Mouse (Mus musculus) neural tube, embryonic 15.5 days (tissue): Measurements from ENCODE around the gene Castor1. TPM values are rescaled to one million over a fixed set of nuclear protein-coding genes. Genes with fewer than 3 reads are reported as not detected.

Experiments used
- ATAC-seq: fragments of 200-750 bp; cut with Nextera tagmentation; 2 replicates; pipeline ENCODE4 v1.8.0; 2017; ENCODE audit warnings: mild to moderate bottlenecking, moderate TSS enrichment, moderate library complexity; ENCODE audit not compliant: low FRiP score
- H3K27ac ChIP-seq: fragments of 300-500 bp; sonication (generic); replicated peaks from 2 replicates; pipeline ENCODE4 v1.5.1; 2015; ENCODE audit warnings: mild to moderate bottlenecking, inconsistent platforms
- H3K27me3 ChIP-seq: fragments of 300-500 bp; sonication (generic); replicated peaks from 2 replicates; pipeline ENCODE4 v1.6.1; 2015; ENCODE audit warnings: inconsistent platforms
- H3K36me3 ChIP-seq: fragments of 300-500 bp; sonication (generic); 2 replicates; pipeline ENCODE4 v1.6.1; 2015; ENCODE audit warnings: inconsistent platforms
- H3K4me1 ChIP-seq: fragments of 300-500 bp; sonication (generic); 2 replicates; pipeline ENCODE4 v1.6.1; 2015; ENCODE audit warnings: inconsistent platforms
- H3K4me2 ChIP-seq: fragments of 300-500 bp; sonication (generic); 2 replicates; pipeline ENCODE4 v1.6.1; 2015; ENCODE audit warnings: inconsistent platforms, mild to moderate bottlenecking, moderate library complexity
- H3K4me3 ChIP-seq: fragments of 300-500 bp; sonication (generic); replicated peaks from 2 replicates; pipeline ENCODE4 v1.5.1; 2015; ENCODE audit warnings: mild to moderate bottlenecking, inconsistent platforms
- H3K9ac ChIP-seq: fragments of 300-500 bp; sonication (generic); replicated peaks from 2 replicates; pipeline ENCODE4 v1.6.1; 2015; ENCODE audit warnings: mild to moderate bottlenecking, inconsistent platforms
- H3K9me3 ChIP-seq: fragments of 300-500 bp; sonication (generic); replicated peaks from 2 replicates; pipeline ENCODE4 v1.6.1; 2016; ENCODE audit warnings: inconsistent platforms
- WGBS: fragments of 180-500 bp; shearing (Covaris S2); methylation state at CpG from one replicate; pipeline ENCODE4 v1.1.7; 2015; ENCODE audit warnings: mixed read lengths; 5-methylcytosine and 5-hydroxymethylcytosine counted together
- polyA plus RNA-seq: library from polyadenylated mRNA; unstranded; fragments of >200 nt; fragmentation: Nextera tagmentation; extraction: Ambion mirVana; gene quantifications from 2 replicates; pipeline ENCODE4 v1.2.1, GENCODE M21; 2015

Gene Castor1
- polyA plus RNA-seq, 1 experiment from 2014 or later, result 5.5 TPM

DNA sequence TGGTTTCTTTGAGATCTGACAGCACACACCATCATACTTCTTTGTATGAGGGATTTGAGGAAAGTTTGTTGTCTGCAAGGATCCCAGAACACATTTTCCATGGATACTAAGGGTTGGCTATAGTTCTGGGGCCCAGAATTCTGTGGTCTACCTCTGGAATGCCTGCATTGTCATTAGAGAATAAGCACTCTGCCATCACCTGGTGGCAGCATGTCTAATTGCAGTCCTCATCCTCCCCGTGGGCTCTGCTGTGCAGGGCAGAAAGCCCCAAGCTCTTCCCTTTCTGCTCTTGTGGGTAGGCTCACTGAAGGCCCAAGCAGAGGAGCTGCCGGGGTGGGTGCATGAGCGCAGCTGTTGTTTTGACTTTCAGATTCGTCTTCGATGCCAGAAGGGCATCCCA is 8.5 kb upstream of the Castor1 start:
- H3K27me3 ChIP-seq, result no peaks in the 10 kb centered on the region
- WGBS, result 85% methylated on average over 5 of the region's 5 CpGs
- no peaks in the 10 kb centered on the region for H3K9me3 ChIP-seq
- no peak overlapping the region for H3K4me2 ChIP-seq
- no peak for ATAC-seq
- H3K4me3 ChIP-seq, result no peak overlapping the region
- no peaks in the 10 kb centered on the region for H3K4me1 ChIP-seq
- no peak overlapping the region for H3K9ac ChIP-seq
- no peak overlapping the region for H3K27ac ChIP-seq
- peaks cover 72% of the 10 kb centered on the region for H3K36me3 ChIP-seq

DNA sequence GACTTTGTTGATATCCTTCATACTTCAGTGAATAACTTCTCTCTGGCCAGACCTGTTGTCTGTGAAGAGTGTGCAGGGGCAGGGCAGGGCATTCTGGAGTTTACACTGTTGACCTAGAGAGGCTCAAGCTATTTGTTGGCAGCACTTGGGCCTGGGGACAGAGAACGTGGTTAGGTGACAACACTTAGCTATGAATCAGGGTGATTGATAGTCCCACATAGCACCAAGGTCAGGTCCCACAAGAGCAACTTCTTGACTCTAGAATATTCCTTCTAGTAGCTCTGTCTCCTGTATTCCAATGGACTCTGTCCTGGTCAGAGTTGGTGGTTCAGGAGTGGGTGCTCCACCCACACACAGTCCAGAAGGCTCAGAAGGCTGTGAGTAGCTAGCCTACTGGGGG is 7.2 kb upstream of the Castor1 start:
- H3K36me3 ChIP-seq, result peaks cover 81% of the 10 kb centered on the region
- no peak overlapping the region for H3K4me3 ChIP-seq
- WGBS, result 63% methylated on average over 1 of the region's 1 CpGs
- no peaks in the 10 kb centered on the region for H3K4me1 ChIP-seq
- ATAC-seq, result no peak
- no peaks in the 10 kb centered on the region for H3K27me3 ChIP-seq
- no peaks in the 10 kb centered on the region for H3K9me3 ChIP-seq
- H3K4me2 ChIP-seq, result no peak overlapping the region
- no peak overlapping the region for H3K27ac ChIP-seq
- H3K9ac ChIP-seq, result no peak overlapping the region

DNA sequence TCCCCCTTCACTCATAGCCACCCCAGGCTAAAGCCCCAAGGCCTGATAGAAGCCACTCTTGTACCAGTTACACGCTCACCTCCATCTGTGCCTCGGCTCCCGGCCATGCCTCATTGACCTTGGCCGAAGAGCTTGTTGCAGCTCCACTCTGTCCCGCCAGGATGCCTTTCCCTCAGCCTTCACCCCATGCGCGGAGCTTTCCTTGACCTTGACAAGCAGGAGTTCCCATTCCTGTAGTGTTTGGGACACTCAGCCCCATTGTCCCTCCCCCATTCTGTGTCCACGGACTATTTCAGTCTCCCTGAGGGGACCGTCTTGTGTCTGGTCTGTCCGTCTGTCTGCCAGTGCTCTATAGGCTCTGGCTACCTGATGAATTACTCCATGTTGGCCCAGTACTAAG is 4.9 kb upstream of the Castor1 start:
- H3K36me3 ChIP-seq, result peaks cover 64% of the 10 kb centered on the region

DNA sequence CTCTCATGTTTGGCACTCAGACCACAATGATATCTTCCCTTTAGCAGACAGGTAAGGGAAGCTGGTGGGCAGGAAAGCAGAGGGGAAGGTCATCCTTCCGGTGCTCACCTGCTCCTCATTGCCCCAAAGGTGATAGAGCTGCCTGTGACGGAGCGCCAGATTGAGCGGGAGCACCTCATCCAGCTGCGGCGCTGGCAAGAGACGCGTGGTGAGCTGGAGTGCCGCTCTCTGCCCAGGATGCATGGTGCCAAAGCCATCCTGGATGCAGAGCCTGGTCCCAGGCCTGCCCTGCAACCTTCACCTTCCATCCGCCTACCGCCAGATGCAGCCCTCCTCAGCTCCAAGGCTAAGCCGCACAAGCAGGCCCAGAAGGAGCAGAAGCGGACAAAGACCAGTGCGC is 3.5 kb upstream of the Castor1 start:
- ATAC-seq, result no peak
- H3K36me3 ChIP-seq, result peaks cover 53% of the 10 kb centered on the region
- no peak overlapping the region for H3K27ac ChIP-seq
- no peaks in the 10 kb centered on the region for H3K9me3 ChIP-seq
- WGBS, result 96% methylated on average over 14 of the region's 14 CpGs
- no peak overlapping the region for H3K9ac ChIP-seq
- no peak overlapping the region for H3K4me2 ChIP-seq
- H3K4me1 ChIP-seq, result peaks cover 17% of the 10 kb centered on the region
- H3K4me3 ChIP-seq, result no peak overlapping the region
- H3K27me3 ChIP-seq, result peaks cover 22% of the 10 kb centered on the region

More for the DNA sequence above, 4.9 kb upstream of the Castor1 start:
- Histone ChIP-seq H3K4me2 (no peak overlapping the region), H3K4me1 (peaks cover 5% of the 10 kb centered on the region), H3K27ac (no peak overlapping the region), H3K4me3 (no peak overlapping the region), H3K9me3 (no peaks in the 10 kb centered on the region), H3K9ac (no peak overlapping the region), H3K27me3 (peaks cover 7% of the 10 kb centered on the region)
- no peak for ATAC-seq
- WGBS, result 96% methylated on average over 10 of the region's 10 CpGs

DNA sequence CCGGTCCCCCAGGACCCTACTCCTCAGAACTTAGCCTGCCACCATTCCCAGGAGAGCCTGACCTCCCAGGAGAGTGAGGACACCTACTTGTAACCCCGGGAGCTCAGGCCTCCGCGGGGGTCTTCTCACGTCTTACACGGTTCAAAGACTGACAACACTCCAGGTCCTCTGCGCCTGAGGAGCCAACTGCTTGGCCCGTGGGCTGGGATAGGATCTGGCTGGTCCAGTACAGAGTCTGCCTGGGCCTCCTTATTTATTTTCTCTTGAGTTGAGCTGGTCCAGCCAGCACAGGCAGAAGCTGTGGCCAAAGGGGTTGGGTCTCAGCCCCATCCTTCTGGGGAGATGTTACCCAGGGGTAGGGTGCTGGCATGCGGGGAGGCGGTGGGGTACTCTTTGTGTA is 3.0 kb upstream of the Castor1 start:
- no peak for ATAC-seq
- Histone ChIP-seq H3K4me1 (peaks cover 17% of the 10 kb centered on the region), H3K9ac (no peak overlapping the region), H3K4me3 (no peak overlapping the region), H3K36me3 (peaks cover 50% of the 10 kb centered on the region), H3K9me3 (no peaks in the 10 kb centered on the region), H3K27me3 (peaks cover 27% of the 10 kb centered on the region), H3K27ac (no peak overlapping the region), H3K4me2 (no peak overlapping the region)
- WGBS, result 83% methylated on average over 10 of the region's 10 CpGs

DNA sequence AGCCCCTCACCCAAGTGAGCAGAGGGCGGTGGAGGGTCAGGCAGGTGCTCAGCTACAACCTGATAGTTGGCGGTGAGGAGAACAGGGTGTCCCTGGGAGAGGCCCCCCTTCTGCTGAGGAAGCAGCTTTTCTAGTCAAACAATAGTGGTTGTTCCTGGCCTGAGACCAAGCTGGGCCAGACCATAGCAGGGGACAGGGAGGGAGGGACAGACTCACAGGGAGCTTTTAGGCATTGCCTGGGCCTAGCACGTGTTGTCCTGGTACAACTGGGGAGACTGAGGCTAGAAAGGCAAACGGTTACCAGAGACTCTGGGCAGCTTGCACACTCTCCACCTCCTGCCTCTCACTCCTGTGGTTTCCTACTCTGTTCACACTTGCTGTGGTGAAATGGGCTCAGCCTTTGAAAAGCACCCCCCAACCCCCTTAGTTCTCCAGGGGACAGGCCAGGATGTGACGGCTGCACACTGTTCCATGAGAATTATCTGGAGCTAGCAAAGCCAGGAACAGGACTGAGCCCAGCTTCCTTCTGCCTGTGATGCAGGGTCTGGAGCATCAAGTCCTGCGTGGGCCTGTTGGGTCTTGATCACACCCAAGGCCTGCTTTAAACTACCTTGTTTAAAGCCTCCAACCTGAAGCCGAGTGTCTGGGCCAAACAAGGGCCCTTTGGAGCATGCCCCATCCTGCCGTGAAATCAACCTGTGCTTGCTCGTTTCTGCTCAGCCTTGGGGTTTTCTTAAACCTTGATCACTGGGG is 1.6 kb upstream of the Castor1 start:
- H3K36me3 ChIP-seq, result peaks cover 37% of the 10 kb centered on the region
- H3K4me1 ChIP-seq, result peaks cover 17% of the 10 kb centered on the region
- H3K9me3 ChIP-seq, result no peaks in the 10 kb centered on the region
- no peak overlapping the region for H3K9ac ChIP-seq
- H3K4me3 ChIP-seq, result no peak overlapping the region
- H3K27me3 ChIP-seq, result peaks cover 27% of the 10 kb centered on the region
- no peak overlapping the region for H3K4me2 ChIP-seq
- no peak for ATAC-seq
- 0 out of 2 replicates have a peak overlapping the region, but pooled peaks have one; percentile 28 for H3K27ac ChIP-seq
- WGBS, result 84% methylated on average over 9 of the region's 9 CpGs

DNA sequence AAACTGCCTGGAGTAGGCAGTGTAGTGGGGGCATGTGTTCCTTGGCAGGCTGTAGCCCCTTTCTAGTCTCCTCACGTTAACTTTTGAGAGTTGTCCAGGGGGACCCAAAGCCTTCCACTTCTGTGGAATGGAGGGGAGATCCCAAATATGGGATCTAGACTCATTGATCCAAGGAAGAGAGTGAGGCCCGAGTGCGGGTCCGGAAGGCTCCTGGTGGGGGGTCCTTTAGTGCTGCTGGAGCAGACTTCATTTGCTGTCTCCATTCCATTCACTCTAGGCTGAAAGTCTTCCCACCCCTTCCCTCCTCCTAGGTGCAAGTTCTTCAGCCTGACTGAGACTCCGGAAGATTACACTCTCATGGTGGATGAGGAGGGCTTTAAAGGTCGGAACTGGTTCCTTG is 612 bp downstream of the Castor1 start:
- H3K4me3 ChIP-seq, result peak overlapping the region; percentile 45
- H3K4me1 ChIP-seq, result peaks cover 17% of the 10 kb centered on the region
- peak; percentile 6; the same call in 1 of the 2 replicates for ATAC-seq
- H3K27me3 ChIP-seq, result peaks cover 27% of the 10 kb centered on the region
- H3K9me3 ChIP-seq, result no peaks in the 10 kb centered on the region
- peaks cover 19% of the 10 kb centered on the region for H3K36me3 ChIP-seq
- WGBS, result 4% methylated on average over 6 of the region's 6 CpGs
- peak overlapping the region; percentile 45 for H3K9ac ChIP-seq
- peak overlapping the region; percentile 83 for H3K4me2 ChIP-seq
- no peak overlapping the region for H3K27ac ChIP-seq

DNA sequence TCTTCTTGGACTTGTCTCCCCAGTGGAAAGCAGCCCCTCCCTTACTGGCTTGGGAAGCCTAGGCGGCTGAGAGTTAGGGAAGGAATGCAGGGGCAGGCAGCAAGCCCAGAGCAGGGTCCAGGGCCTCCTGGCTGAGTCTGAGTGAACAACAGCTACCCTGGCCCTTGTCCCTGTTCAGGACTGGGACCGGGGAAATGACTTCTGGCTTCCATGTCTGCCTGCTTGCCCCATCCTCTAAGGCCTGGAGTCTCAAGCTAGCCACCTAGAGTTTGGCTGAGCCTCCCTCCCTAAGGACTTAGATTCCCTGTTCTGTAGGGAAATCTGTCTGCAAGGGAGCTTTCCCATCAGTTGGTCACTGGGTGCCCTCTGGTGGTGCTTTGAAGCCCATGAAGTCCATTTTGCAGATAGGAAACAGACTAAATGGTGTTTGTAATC is 1.3 kb downstream of the Castor1 start:
- H3K9me3 ChIP-seq, result no peaks in the 10 kb centered on the region
- no peak overlapping the region for H3K4me3 ChIP-seq
- peaks cover 27% of the 10 kb centered on the region for H3K27me3 ChIP-seq
- H3K4me1 ChIP-seq, result peaks cover 17% of the 10 kb centered on the region
- H3K27ac ChIP-seq, result 0 out of 2 replicates have a peak overlapping the region, but pooled peaks have one; percentile 13
- peak overlapping the region; percentile 83; the same call in 1 of the 2 replicates for H3K4me2 ChIP-seq
- peaks cover 12% of the 10 kb centered on the region for H3K36me3 ChIP-seq
- no peak overlapping the region for H3K9ac ChIP-seq
- 24% methylated on average over 2 of the region's 2 CpGs for WGBS
- no peak for ATAC-seq

DNA sequence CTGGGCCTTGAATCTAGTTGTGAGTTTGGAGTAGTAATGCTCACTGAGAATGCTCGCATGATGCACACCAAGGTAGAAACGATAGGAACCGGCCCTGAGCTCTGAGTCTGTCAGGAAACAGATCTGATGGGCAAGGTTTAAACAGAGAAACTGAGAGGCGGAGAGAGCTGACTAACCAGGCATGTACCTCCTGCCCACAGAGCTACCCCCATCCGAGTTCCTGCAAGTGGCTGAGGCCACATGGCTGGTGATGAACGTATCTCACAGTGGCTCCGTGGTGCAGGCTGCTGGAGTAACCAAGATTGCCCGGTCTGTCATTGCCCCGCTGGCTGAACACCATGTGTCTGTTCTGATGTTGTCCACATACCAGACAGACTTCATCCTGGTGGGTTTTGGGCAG is 1.9 kb downstream of the Castor1 start:
- no peak for ATAC-seq
- 64% methylated on average over 9 of the region's 9 CpGs for WGBS
- Histone ChIP-seq H3K4me3 (no peak overlapping the region), H3K9ac (no peak overlapping the region), H3K4me1 (peaks cover 17% of the 10 kb centered on the region), H3K27ac (no peak overlapping the region), H3K27me3 (peaks cover 27% of the 10 kb centered on the region), H3K4me2 (no peak overlapping the region), H3K36me3 (peaks cover 6% of the 10 kb centered on the region), H3K9me3 (no peaks in the 10 kb centered on the region)

DNA sequence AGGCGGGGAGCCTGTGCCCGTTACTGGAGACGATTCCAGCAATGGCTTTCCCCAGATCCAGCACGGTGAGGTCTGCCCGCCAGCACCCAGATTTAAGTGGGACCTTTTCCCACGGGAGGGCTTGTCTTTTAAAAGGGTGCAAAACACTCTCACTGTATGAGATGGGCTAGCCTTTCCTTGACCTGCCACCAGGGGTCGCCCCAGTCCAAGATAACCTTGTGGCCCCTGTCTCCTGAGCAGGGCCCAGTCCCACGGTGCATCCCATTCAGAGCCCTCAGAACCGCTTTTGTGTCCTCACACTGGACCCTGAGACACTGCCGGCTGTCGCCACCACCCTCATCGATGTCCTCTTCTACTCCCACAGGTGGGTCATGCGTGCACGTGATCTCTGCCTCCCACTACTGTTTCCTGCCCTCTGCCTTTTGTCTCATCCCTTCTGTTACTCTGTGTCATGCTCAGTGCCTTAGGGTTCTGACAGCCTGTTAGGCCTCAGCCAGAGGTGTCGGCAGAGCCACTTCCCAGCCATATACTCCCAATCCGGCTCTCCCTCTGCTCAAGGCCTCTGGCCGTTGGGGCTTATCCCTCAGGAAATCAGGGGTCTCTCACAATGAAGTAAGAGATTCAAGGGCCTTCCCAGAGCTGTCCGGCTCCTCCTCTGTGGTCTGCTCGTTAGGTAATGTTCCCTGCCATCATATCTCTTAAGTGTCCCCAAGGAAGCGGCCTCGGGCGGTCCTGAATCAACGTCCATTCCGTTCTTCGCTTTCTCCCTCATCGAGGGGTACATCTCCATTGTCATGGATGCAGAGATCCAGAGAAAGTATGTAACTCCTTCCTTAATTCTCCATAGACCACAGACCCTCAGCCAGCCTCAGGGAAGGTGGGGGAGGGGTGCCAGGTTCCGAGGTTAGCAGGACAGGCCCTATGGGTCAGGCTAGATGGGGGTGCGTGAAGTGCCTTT is 2.7 kb downstream of the Castor1 start:
- Histone ChIP-seq H3K9ac (no peak overlapping the region), H3K4me3 (no peak overlapping the region), H3K36me3 (no peaks in the 10 kb centered on the region), H3K4me1 (peaks cover 17% of the 10 kb centered on the region), H3K27ac (no peak overlapping the region), H3K27me3 (peaks cover 27% of the 10 kb centered on the region), H3K9me3 (no peaks in the 10 kb centered on the region), H3K4me2 (no peak overlapping the region)
- ATAC-seq, result no peak
- WGBS, result 54% methylated on average over 28 of the region's 28 CpGs

DNA sequence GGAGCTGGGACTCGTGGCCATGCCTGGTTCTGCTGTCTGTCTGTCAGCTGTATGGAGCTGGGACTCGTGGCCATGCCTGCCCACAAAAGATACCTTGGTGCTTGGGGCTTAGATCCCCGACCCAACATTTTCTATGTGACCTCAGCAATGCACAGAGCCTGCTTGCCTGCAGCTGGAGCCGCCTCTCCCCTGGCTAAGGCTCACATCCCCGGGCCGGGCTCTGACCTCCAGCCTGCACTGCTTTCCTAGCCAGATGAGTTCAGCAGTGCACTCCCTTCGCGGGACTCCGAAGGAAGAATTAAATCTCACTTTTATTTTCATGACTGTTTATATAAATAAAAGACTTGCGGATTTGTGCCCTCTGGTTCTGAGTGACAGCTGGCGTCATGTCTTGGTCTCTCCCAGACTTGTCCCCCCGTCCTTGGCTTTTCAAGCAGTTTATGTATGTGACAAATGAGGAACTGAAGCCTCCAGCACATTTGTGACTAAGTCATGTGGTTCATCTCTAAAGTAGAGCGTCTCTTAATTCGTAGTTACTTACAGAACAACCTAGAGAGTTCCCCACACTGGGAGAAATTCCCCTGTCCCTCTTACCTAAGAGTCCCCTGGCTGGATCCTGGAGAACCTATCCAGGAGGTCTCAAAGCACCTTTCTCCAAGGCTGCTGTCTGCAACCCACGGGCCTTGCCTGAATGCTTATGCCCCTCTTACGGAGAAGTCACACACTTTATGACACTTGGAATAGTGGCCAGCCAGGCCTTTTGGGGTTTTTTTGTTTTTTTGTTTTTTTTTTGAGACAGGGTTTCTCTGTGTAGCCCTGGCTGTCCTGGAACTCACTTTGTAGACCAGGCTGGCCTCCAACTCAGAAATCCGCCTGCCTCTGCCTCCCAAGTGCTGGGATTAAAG is 4.3 kb downstream of the Castor1 start:
- Histone ChIP-seq H3K4me3 (no peak overlapping the region), H3K36me3 (no peaks in the 10 kb centered on the region), H3K9ac (no peak overlapping the region), H3K4me1 (peaks cover 17% of the 10 kb centered on the region), H3K9me3 (no peaks in the 10 kb centered on the region), H3K4me2 (no peak overlapping the region), H3K27me3 (peaks cover 27% of the 10 kb centered on the region), H3K27ac (no peak overlapping the region)
- no peak for ATAC-seq
- 83% methylated on average over 17 of the region's 17 CpGs for WGBS
